Mouse (Mus musculus) small intestine, adult 2 months (tissue): ENCODE data around the gene Obp2b. TPM values are rescaled to one million over a fixed set of nuclear protein-coding genes. Genes with fewer than 3 reads are reported as not detected.

ENCODE experiments used
- H3K27ac ChIP-seq: fragments of 200-500 bp; 2 replicates; pipeline ENCODE4 v1.5.1; 2012; ENCODE audit warnings: low read depth, low read length, control low read depth, inconsistent platforms; ENCODE audit not compliant: insufficient read depth
- H3K27me3 ChIP-seq: fragments of 200-500 bp; 2 replicates; pipeline ENCODE4 v1.6.1; 2012; ENCODE audit warnings: mild to moderate bottlenecking, moderate library complexity, low read length, inconsistent platforms; ENCODE audit not compliant: control insufficient read depth, insufficient read depth
- H3K36me3 ChIP-seq: fragments of 200-500 bp; 2 replicates; pipeline ENCODE4 v1.6.1; 2012; ENCODE audit warnings: mild to moderate bottlenecking, low read length, control low read depth, inconsistent platforms; ENCODE audit not compliant: control insufficient read depth, insufficient read depth
- H3K4me1 ChIP-seq: fragments of 200-500 bp; 2 replicates; pipeline ENCODE4 v1.6.1; 2012; ENCODE audit warnings: low read length, inconsistent platforms, mixed read lengths; ENCODE audit not compliant: control insufficient read depth, insufficient read depth, insufficient read length
- H3K4me3 ChIP-seq: fragments of 200-500 bp; 2 replicates; pipeline ENCODE4 v1.5.1; 2012; ENCODE audit warnings: low read depth, mild to moderate bottlenecking, control low read depth, inconsistent platforms, low read length, moderate library complexity
- CTCF ChIP-seq: fragments of 200-500 bp; IDR thresholded peaks from 2 replicates; pipeline ENCODE4 v1.5.1; 2012; ENCODE audit warnings: low read depth, mild to moderate bottlenecking, control low read depth, inconsistent platforms, low read length, moderate library complexity, mixed read lengths; ENCODE audit not compliant: insufficient replicate concordance, insufficient read length; ENCODE audit errors: extremely low read depth
- POLR2A ChIP-seq: fragments of 200-500 bp; IDR thresholded peaks from 2 replicates; pipeline ENCODE4 v1.6.1; 2012; ENCODE audit warnings: low read depth, mild to moderate bottlenecking, control low read depth, inconsistent platforms, low read length, moderate library complexity
- WGBS: fragments of 180-500 bp; shearing (Covaris S2); methylation state at CpG from one replicate; pipeline ENCODE4 v1.1.7; 2018; 5-methylcytosine and 5-hydroxymethylcytosine counted together
- polyA plus RNA-seq: library from polyadenylated mRNA; depleted of rRNA; stranded (reverse); fragments of >200 nt; gene quantifications from 2 replicates; pipeline ENCODE4 v1.2.3, GENCODE M21; 2012

The Obp2b gene
- polyA plus RNA-seq, 1 experiment = not detected

- TF ChIP-seq CTCF (no peak), POLR2A (no peak)
- no peaks in the 10 kb centered on the region for H3K36me3 ChIP-seq
- no peak overlapping the region for H3K4me3 ChIP-seq
- H3K4me1 ChIP-seq = no peaks in the 10 kb centered on the region
- H3K27me3 ChIP-seq = no peaks in the 10 kb centered on the region
- WGBS = 35% methylated on average over 1 of the region's 1 CpGs
- H3K27ac ChIP-seq = no peak overlapping the region
These were observed 4.9 kb downstream of the Obp2b start for GRCm38 (mm10) chr2:25741671-25742070.

GRCm38 (mm10) chr2:25754201-25754600, 17.4 kb downstream of the Obp2b start:
- WGBS = 100% methylated on average over 1 of the region's 1 CpGs
- H3K27me3 ChIP-seq = no peaks in the 10 kb centered on the region
- H3K27ac ChIP-seq = no peak overlapping the region
- no peak for TF ChIP-seq POLR2A
- TF ChIP-seq CTCF = no peak
- no peaks in the 10 kb centered on the region for H3K4me1 ChIP-seq
- no peaks in the 10 kb centered on the region for H3K36me3 ChIP-seq
- H3K4me3 ChIP-seq = no peak overlapping the region

- no peak overlapping the region for H3K27ac ChIP-seq
- 52% methylated on average over 4 of the region's 4 CpGs for whole genome bisulfite sequencing
- TF ChIP-seq POLR2A (no peak), CTCF (no peak)
- H3K4me1 ChIP-seq = no peaks in the 10 kb centered on the region
- no peak overlapping the region for H3K4me3 ChIP-seq
- no peaks in the 10 kb centered on the region for H3K36me3 ChIP-seq
- H3K27me3 ChIP-seq = no peaks in the 10 kb centered on the region
These were observed 21.3 kb downstream of the Obp2b start for GRCm38 (mm10) chr2:25758064-25758625.

GRCm38 (mm10) chr2:25765269-25765668, 28.5 kb downstream of the Obp2b start, which contains the start of gene Lcn3:
TSS of gene Lcn3 (plus strand) at chr2:25765569.
- Histone ChIP-seq H3K27me3 (no peaks in the 10 kb centered on the region), H3K36me3 (no peaks in the 10 kb centered on the region), H3K4me3 (no peak within 1 kb of the TSS), H3K27ac (no peak within 1 kb of the TSS), H3K4me1 (no peaks in the 10 kb centered on the region)
- WGBS = 36% methylated on average over 2 of the region's 2 CpGs
- TF ChIP-seq POLR2A = no peak
- no peak for TF ChIP-seq CTCF

GRCm38 (mm10) chr2:25767764-25768163, 31.0 kb downstream of the Obp2b start:
- no peaks in the 10 kb centered on the region for H3K4me1 ChIP-seq
- H3K4me3 ChIP-seq = no peak overlapping the region
- no peak overlapping the region for H3K27ac ChIP-seq
- H3K27me3 ChIP-seq = no peaks in the 10 kb centered on the region
- no peaks in the 10 kb centered on the region for H3K36me3 ChIP-seq
- no peak for TF ChIP-seq CTCF
- no peak for TF ChIP-seq POLR2A
- 81% methylated on average over 4 of the region's 4 CpGs for WGBS

GRCm38 (mm10) chr2:25773507-25773906, 36.7 kb downstream of the Obp2b start:
- Histone ChIP-seq H3K36me3 (no peaks in the 10 kb centered on the region), H3K27me3 (no peaks in the 10 kb centered on the region), H3K4me1 (no peaks in the 10 kb centered on the region), H3K27ac (no peak overlapping the region), H3K4me3 (no peak overlapping the region)
- TF ChIP-seq CTCF (no peak), POLR2A (no peak)
- WGBS = 89% methylated on average over 2 of the region's 2 CpGs

GRCm38 (mm10) chr2:25774640-25775039, 37.8 kb downstream of the Obp2b start:
- no peak for TF ChIP-seq CTCF
- no peak for TF ChIP-seq POLR2A
- no peaks in the 10 kb centered on the region for H3K27me3 ChIP-seq
- 57% methylated on average over 2 of the region's 2 CpGs for WGBS

More at GRCm38 (mm10) chr2:25774640-25775039, 37.8 kb downstream of the Obp2b start:
- H3K27ac ChIP-seq = no peak overlapping the region
- no peak overlapping the region for H3K4me3 ChIP-seq
- no peaks in the 10 kb centered on the region for H3K4me1 ChIP-seq
- no peaks in the 10 kb centered on the region for H3K36me3 ChIP-seq
